Mouse (Mus musculus) regulatory T cell (primary cell): Measurements from ENCODE around the gene Dst.

Source experiments
- in situ Hi-C: fragments of 300-600 bp; cut with MboI, MseI; formaldehyde crosslinking; loops from one replicate; pipeline ENCODE4 v1.15.1; 2025; ENCODE audit warnings: high pct_unique_total_duplicates

Dst gene

DNA sequence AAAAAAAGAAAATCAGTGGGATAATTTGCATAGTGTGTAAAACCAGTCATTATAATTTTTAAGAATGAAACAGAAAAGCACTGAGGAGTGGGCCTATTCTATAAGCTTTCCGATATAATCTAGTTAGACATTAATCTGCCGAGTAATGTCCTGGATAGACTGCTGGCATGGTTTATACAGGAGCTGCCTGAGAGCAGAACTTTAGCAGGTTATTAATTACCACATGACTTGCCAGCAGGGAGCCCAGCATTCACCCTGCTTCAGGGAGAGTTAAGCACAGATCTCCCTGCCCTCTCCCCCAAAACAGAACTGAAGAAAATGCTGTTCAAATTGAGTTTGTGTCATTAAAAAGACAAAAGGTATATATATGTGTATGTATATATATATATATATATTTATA is 323.0 kb downstream of the Dst start:
- in situ Hi-C loops, result no loop called here

GRCm38 (mm10) chr1:34236254-34236723 is 328.3 kb downstream of the Dst start:
- in situ Hi-C loops, result no loop called here

DNA sequence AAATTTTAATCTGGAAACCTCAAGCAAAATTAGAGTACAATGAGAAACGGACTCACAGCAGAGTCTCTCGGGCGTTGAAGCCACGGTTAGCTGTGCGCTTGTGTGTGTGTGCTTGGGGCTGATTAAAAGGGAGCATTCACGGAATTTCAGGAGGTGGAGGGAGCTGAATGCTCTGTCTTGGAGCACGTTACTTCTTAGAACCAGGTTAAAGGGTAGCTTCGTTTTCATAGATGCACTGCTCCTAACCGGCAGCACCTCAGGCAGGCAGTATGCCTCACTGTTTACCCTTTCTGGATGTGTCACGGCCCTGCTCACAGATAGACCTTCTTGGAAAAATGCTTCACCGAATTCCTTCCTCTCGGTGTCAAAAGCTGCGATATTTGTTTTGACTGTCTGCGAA is 329.2 kb downstream of the Dst start:
- in situ Hi-C loops, result no loop called here

DNA sequence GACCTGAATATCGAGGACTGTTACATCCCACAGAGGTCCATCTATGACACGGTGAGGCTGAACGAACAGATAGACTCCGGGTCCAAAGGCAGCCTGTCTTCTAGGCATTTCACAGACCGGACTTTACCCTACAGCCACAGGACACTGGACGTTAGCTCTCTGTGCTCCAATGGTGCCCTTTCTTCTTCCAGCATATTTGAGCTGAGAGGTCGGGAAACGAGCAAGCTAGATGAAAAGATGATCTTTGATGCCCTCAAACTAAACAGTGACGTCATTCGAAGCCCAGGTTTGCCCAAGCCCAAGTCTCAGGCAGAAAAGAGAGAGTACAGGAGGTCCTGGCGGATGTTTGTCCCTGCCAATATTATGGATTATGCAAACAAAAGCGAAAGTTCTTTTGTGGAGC is 329.7 kb downstream of the Dst start:
- in situ Hi-C loops, result no loop called here

DNA sequence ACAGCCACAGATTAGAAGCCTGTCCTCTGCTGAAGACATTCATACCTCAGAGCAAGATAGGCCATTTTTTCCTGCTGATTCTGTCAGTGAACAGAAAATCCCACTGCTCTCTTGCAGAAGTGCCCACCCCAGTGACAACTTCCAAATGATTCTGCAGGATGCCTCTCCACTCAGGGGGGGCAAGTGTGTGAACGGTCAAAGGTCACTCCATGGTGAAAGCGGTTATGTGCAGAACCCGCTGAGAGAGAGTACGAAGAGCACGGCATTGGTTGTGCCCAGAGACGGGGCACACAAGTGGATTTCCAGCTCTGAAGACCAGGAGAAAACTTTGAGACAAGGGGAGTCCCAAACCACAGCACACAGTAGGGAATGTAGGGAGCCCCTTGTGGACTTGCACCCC is 330.2 kb downstream of the Dst start:
- in situ Hi-C loops, result no loop called here

DNA sequence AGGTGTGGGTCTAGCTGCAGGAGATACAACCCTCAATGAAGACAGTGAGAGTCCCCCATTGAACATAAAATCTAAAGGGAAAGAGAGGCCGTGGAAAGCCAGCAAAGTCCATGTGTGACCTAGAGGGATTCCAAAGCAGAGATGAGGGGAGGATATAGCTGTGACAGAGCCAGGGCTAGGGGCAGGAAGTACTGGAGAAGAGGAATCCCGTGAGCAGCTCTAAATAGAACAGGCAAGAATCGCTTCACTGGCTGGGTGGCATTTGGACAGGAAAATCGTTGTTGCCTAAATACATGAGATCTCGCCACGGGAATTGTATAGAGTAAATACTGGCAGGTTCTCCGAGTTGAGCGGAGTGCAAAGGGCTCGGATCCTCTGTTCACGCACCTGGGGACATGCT is 336.7 kb downstream of the Dst start:
- in situ Hi-C loops, result no loop called here

- in situ Hi-C loops, result no loop called here
Measured at GRCm38 (mm10) chr1:34245951-34246641, 338.1 kb downstream of the Dst start.

DNA sequence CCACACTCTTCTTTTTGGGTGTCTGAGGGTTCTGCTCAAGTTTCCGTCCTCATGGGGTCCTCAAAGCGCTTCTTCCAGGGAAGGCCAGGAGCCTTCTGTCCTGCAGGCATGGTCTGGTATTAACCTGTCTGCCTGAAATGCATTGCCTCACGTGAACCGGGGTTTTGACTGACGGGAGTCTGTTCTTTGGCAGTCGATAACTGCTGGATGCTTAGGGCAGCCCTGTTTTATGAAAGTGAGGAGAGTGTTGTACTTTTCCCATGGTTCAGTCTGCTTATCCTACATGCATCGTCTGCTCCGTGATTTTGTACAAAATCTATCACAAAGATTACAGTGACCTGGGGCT is 338.6 kb downstream of the Dst start:
- in situ Hi-C loops, result no loop called here

- in situ Hi-C loops, result no loop called here
Measured at GRCm38 (mm10) chr1:34251137-34251536, 343.1 kb downstream of the Dst start.

DNA sequence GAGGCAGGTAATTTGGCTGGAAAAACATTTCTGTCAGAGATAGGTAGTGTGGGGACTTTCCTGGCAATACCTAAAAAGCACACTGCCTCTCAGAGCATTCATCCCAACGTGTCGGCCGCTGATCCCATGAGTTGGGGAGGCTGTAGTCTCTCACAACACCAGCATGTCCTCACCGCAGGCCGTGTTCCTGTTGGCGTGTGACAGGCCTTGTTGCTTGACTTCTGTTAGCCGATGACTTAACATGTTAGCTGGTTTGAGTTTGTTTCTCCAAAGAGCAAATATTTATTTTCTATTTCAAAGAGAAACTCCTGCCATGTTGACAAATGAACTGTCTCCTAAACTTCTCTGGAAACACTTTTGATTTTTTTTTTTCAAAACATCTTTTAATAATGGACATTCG is 344.2 kb downstream of the Dst start:
- in situ Hi-C loops, result no loop called here

GRCm38 (mm10) chr1:34253876-34254275 is 345.9 kb downstream of the Dst start:
- in situ Hi-C loops, result no loop called here

- in situ Hi-C loops, result no loop called here
Measured at GRCm38 (mm10) chr1:34259898-34260297, 351.9 kb downstream of the Dst start.

- in situ Hi-C loops, result no loop called here
Measured at GRCm38 (mm10) chr1:34261011-34261410, 353.0 kb downstream of the Dst start.

- in situ Hi-C loops, result no loop called here
Measured at GRCm38 (mm10) chr1:34268520-34268919, 360.5 kb downstream of the Dst start.

DNA sequence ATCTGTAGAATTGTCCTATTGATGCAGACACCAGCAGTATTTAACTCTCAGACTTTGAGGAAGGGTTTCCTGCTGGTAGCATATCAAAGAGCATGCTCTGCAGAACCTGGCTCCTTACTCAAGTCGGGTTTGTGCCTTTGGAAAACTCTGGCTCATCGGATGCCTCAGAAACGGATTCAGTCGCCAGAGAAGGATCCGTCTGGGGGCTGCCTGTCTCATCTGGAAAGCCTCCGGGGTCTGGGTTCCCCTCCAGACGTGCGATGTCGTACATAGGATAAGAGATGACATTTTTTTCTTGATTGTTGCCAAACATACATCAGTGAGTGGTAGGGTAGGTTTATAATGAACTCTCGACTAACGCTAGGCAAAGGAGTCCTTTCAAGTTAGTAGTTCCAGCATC is 361.6 kb downstream of the Dst start:
- in situ Hi-C loops, result no loop called here

GRCm38 (mm10) chr1:34273922-34274321 is 365.9 kb downstream of the Dst start:
- in situ Hi-C loops, result no loop called here

GRCm38 (mm10) chr1:34275787-34276186 is 367.8 kb downstream of the Dst start:
- in situ Hi-C loops, result no loop called here

- in situ Hi-C loops, result no loop called here
Measured at GRCm38 (mm10) chr1:34276756-34277155, 368.7 kb downstream of the Dst start.

- in situ Hi-C loops, result no loop called here
Measured at GRCm38 (mm10) chr1:34277259-34277658, 369.2 kb downstream of the Dst start.

- in situ Hi-C loops, result no loop called here
Measured at GRCm38 (mm10) chr1:34283502-34283901, 375.5 kb downstream of the Dst start.

GRCm38 (mm10) chr1:34284979-34285378 is 377.0 kb downstream of the Dst start:
- in situ Hi-C loops, result no loop called here

DNA sequence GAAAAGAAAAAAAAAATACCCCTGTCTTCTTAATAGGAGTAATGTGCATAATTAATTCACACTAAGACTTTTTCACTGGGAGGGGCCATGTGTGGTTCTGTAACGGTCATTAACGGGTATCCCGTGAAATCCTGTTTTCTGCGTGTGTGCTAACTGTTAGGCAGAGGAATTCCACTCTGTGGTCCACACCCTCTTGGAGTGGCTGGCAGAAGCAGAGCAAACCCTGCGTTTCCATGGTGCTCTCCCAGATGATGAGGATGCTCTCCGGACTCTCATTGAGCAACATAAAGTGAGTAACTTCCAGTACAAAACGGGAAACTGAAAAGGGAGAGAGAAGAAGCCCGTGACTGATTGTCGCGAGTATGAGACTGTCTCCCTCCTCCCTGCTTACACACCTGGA is 379.7 kb downstream of the Dst start:
- in situ Hi-C loops, result no loop called here

DNA sequence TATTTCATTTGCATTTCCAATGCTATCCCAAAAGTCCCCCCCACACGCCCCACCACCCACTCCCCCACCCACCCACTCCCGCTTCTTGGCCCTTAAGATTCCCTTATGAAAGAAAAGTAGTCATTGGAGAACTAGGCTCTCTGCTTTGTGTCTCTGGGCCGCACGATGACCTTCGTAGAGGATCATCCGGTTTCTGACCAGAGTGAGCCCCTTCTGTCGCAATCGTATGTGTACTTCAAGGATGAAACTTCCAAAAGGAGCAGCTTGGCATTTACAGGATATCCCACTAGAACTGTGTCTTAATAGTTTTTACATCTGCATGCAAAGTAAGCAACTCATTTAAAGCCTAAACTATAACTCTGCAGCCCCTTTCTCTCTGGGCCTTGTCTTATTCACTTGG is 380.2 kb downstream of the Dst start:
- in situ Hi-C loops, result no loop called here
